In genomic region chr5:53657925-53658324, GRCm38 (mm10) we compare ENCODE assay signal across 10 mouse cellular contexts. TPM values are rescaled to one million over a fixed set of nuclear protein-coding genes. Genes with fewer than 3 reads are reported as not detected.
DNase-seq lines count a peak whose midpoint lies in the region; ATAC-seq lines count a peak whose summit lies in the region.
"Had no signal": no experiment of that assay in that cellular context is flagged by ENCODE, and none has a peak within 500 bp of the region (broad histone marks: within the 10 kb centered on the region; RNA-seq: fewer than 3 reads in every experiment).

No protein-coding gene starts in this region.

- no peaks in the 10 kb centered on the region for H3K4me1 ChIP-seq in intestine, embryonic 14.5 days (replicated peaks; ENCODE audit: control insufficient read depth, insufficient read depth, low read length)

- peak; percentile 52 for DNase-seq in adrenal gland, postnatal 14 days
- no peak for DNase-seq in adrenal gland, adult (ENCODE audit: inconsistent age in 2 of 2, low spot score in 1 of 2)
- DNase-seq in right cerebral cortex, postnatal 14 days: peak; percentile 22
- no peak for DNase-seq in right cerebral cortex, postnatal 25 days
- DNase-seq in intestine, embryonic 14.5 days (ENCODE audit: low spot score): no peak
- peak; percentile 38 for DNase-seq in lung, postnatal 10 days
- no peak for DNase-seq in urinary bladder, postnatal 14 days (ENCODE audit: low spot score)
- DNase-seq in adrenal gland, adult 18-20 months (ENCODE audit: low spot score in 2 of 2): no peak

- peaks cover 13% of the 10 kb centered on the region; the same call in 1 of the 2 replicates for H3K36me3 ChIP-seq in intestine, embryonic 14.5 days (ENCODE audit: control insufficient read depth, insufficient read depth, low read length)

- no peak overlapping the region for H3K4me3 ChIP-seq in intestine, embryonic 14.5 days (ENCODE audit: low read depth, low read length)
- H3K4me3 ChIP-seq: myocyte had no signal

- H3K27me3 ChIP-seq in intestine, embryonic 14.5 days (replicated peaks; ENCODE audit: control insufficient read depth, insufficient read depth, low read length): no peaks in the 10 kb centered on the region

- peak; percentile 76; the same call in 1 of the 2 replicates for ATAC-seq in intestine, embryonic 14.5 days (replicated peaks; ENCODE audit: low FRiP score, low TSS enrichment, low read depth)

- no peak overlapping the region for H3K4me2 ChIP-seq in intestine, embryonic 14.5 days (ENCODE audit: low read length)

- no peaks in the 10 kb centered on the region for H3K9me3 ChIP-seq in intestine, embryonic 14.5 days (ENCODE audit: control insufficient read depth, low read length)

- no peak overlapping the region for H3K27ac ChIP-seq in intestine, embryonic 14.5 days (ENCODE audit: low read depth)

- 79% methylated on average over 6 of the region's 6 CpGs for WGBS in intestine, embryonic 14.5 days

- no peak overlapping the region for H3K9ac ChIP-seq in intestine, embryonic 14.5 days (ENCODE audit: low read length)

RNA-seq across cellular contexts. Expression of gene Cckar, which starts 49.6 kb away (rescaled TPM):
- 0.56 and 0.68 TPM in 2 replicates for total RNA-seq in adrenal gland, postnatal 14 days (2021)
- 13.2 and 27.2 TPM in 2 replicates for polyA plus RNA-seq in intestine, embryonic 14.5 days (2014; fragmentation: Nextera tagmentation; extraction: Ambion mirVana)
- under 1 TPM; 0.29 to 0.30 TPM for total RNA-seq in adrenal gland, adult 18-20 months (2021)
- polyA plus RNA-seq: frontal cortex, adult 2 months; myocyte had no signal

Comparison
In these comparisons a context has a peak if more than half of its experiments do, and no peak if none do; other contexts are left out.
1. DNase-seq: peak in adrenal gland, postnatal 14 days (single experiment), right cerebral cortex, postnatal 14 days (single experiment) and lung, postnatal 10 days (single experiment); none in adrenal gland, adult (0 of 2), right cerebral cortex, postnatal 25 days (single experiment), intestine, embryonic 14.5 days (single experiment), urinary bladder, postnatal 14 days (single experiment) and adrenal gland, adult 18-20 months (0 of 2).